Mouse (Mus musculus): ENCODE measurements around the gene Mtus2. TPM values are rescaled to one million over a fixed set of nuclear protein-coding genes. Genes with fewer than 3 reads are reported as not detected.

Mtus2 gene
- total and polyA plus RNA-seq, 2 experiments from 2014 or later = 35.4 to 45.7 TPM

GRCm38 (mm10) chr5:148012156-148012555, 55.0 kb downstream of the Mtus2 start:
- DNase-seq (no peak), ATAC-seq (no peak)
- no peak overlapping the region for H3K4me3 ChIP-seq (ENCODE audit: low read depth, low read length)
- no peaks in the 10 kb centered on the region for H3K27me3 ChIP-seq (ENCODE audit: insufficient read depth, low read length)
- no peak overlapping the region for H3K27ac ChIP-seq (ENCODE audit: low read depth, low read length)
- WGBS = 84% methylated on average over 5 of the region's 5 CpGs
- no peaks in the 10 kb centered on the region for H3K9me3 ChIP-seq (ENCODE audit: low read length)
- TF ChIP-seq CTCF (IDR thresholded peaks at IDR 0.05; ENCODE audit: low read depth) = no peak
- H3K4me2 ChIP-seq (ENCODE audit: low read depth) = no peak overlapping the region
- H3K4me1 ChIP-seq (ENCODE audit: insufficient read depth) = no peaks in the 10 kb centered on the region
- H3K9ac ChIP-seq = no peak overlapping the region
- no peaks in the 10 kb centered on the region for H3K36me3 ChIP-seq (ENCODE audit: insufficient read depth)

- DNase-seq (no peak), ATAC-seq (no peak)
- no peaks in the 10 kb centered on the region for H3K4me1 ChIP-seq (ENCODE audit: insufficient read depth)
- H3K9me3 ChIP-seq (ENCODE audit: low read length) = no peaks in the 10 kb centered on the region
- H3K4me3 ChIP-seq (ENCODE audit: low read depth, low read length) = no peak overlapping the region
- H3K36me3 ChIP-seq (ENCODE audit: insufficient read depth) = no peaks in the 10 kb centered on the region
- H3K27me3 ChIP-seq (ENCODE audit: insufficient read depth, low read length) = no peaks in the 10 kb centered on the region
- H3K9ac ChIP-seq = no peak overlapping the region
- no peak overlapping the region for H3K4me2 ChIP-seq (ENCODE audit: low read depth)
- no peak overlapping the region for H3K27ac ChIP-seq (ENCODE audit: low read depth, low read length)
- no peak for TF ChIP-seq CTCF (IDR thresholded peaks at IDR 0.05; ENCODE audit: low read depth)
- WGBS = 79% methylated on average over 6 of the region's 6 CpGs
These were observed 57.2 kb downstream of the Mtus2 start for GRCm38 (mm10) chr5:148014133-148014854.

- Histone ChIP-seq H3K9ac (no peak overlapping the region), H3K36me3 (ENCODE audit: insufficient read depth) (no peaks in the 10 kb centered on the region), H3K4me3 (ENCODE audit: low read depth, low read length) (no peak overlapping the region), H3K4me1 (ENCODE audit: insufficient read depth) (no peaks in the 10 kb centered on the region), H3K27me3 (ENCODE audit: insufficient read depth, low read length) (no peaks in the 10 kb centered on the region), H3K27ac (ENCODE audit: low read depth, low read length) (no peak overlapping the region), H3K9me3 (ENCODE audit: low read length) (no peaks in the 10 kb centered on the region), H3K4me2 (ENCODE audit: low read depth) (no peak overlapping the region)
- TF ChIP-seq CTCF (IDR thresholded peaks at IDR 0.05; ENCODE audit: low read depth) = no peak
- DNase-seq = no peak
- WGBS = 84% methylated on average over 8 of the region's 8 CpGs
- no peak for ATAC-seq
These were observed 58.3 kb downstream of the Mtus2 start for GRCm38 (mm10) chr5:148015383-148015782.

GRCm38 (mm10) chr5:148017371-148017770, 60.3 kb downstream of the Mtus2 start:
- Histone ChIP-seq H3K27me3 (ENCODE audit: insufficient read depth, low read length) (no peaks in the 10 kb centered on the region), H3K36me3 (ENCODE audit: insufficient read depth) (no peaks in the 10 kb centered on the region), H3K4me2 (ENCODE audit: low read depth) (no peak overlapping the region), H3K4me1 (ENCODE audit: insufficient read depth) (no peaks in the 10 kb centered on the region), H3K27ac (ENCODE audit: low read depth, low read length) (no peak overlapping the region), H3K9ac (no peak overlapping the region), H3K9me3 (ENCODE audit: low read length) (no peaks in the 10 kb centered on the region), H3K4me3 (ENCODE audit: low read depth, low read length) (no peak overlapping the region)
- no peak for DNase-seq
- TF ChIP-seq CTCF (IDR thresholded peaks at IDR 0.05; ENCODE audit: low read depth) = no peak
- 66% methylated on average over 11 of the region's 11 CpGs for WGBS
- no peak for ATAC-seq

- H3K36me3 ChIP-seq (ENCODE audit: insufficient read depth) = no peaks in the 10 kb centered on the region
- H3K4me2 ChIP-seq (ENCODE audit: low read depth) = no peak overlapping the region
- ATAC-seq (no peak), DNase-seq (no peak)
- 87% methylated on average over 4 of the region's 4 CpGs for WGBS
- H3K9ac ChIP-seq = no peak overlapping the region
- H3K27me3 ChIP-seq (ENCODE audit: insufficient read depth, low read length) = no peaks in the 10 kb centered on the region
- H3K4me3 ChIP-seq (ENCODE audit: low read depth, low read length) = no peak overlapping the region
- no peak for TF ChIP-seq CTCF (IDR thresholded peaks at IDR 0.05; ENCODE audit: low read depth)
- H3K9me3 ChIP-seq (ENCODE audit: low read length) = no peaks in the 10 kb centered on the region
- H3K4me1 ChIP-seq (ENCODE audit: insufficient read depth) = no peaks in the 10 kb centered on the region
- H3K27ac ChIP-seq (ENCODE audit: low read depth, low read length) = no peak overlapping the region
These were observed 65.7 kb downstream of the Mtus2 start for GRCm38 (mm10) chr5:148022784-148023183.

- peak; percentile 53 for TF ChIP-seq CTCF (IDR thresholded peaks at IDR 0.05; ENCODE audit: low read depth)
These were observed 69.6 kb downstream of the Mtus2 start for GRCm38 (mm10) chr5:148026401-148027349.

GRCm38 (mm10) chr5:148027985-148028384, 70.9 kb downstream of the Mtus2 start:
- Histone ChIP-seq H3K27ac (ENCODE audit: low read depth, low read length) (no peak overlapping the region), H3K36me3 (ENCODE audit: insufficient read depth) (no peaks in the 10 kb centered on the region), H3K4me1 (ENCODE audit: insufficient read depth) (no peaks in the 10 kb centered on the region), H3K4me3 (ENCODE audit: low read depth, low read length) (no peak overlapping the region), H3K9ac (no peak overlapping the region), H3K9me3 (ENCODE audit: low read length) (no peaks in the 10 kb centered on the region), H3K27me3 (ENCODE audit: insufficient read depth, low read length) (no peaks in the 10 kb centered on the region), H3K4me2 (ENCODE audit: low read depth) (no peak overlapping the region)
- no peak for TF ChIP-seq CTCF (IDR thresholded peaks at IDR 0.05; ENCODE audit: low read depth)
- no peak for DNase-seq
- WGBS = 71% methylated on average over 13 of the region's 13 CpGs
- ATAC-seq = no peak

More at GRCm38 (mm10) chr5:148026401-148027349, 69.6 kb downstream of the Mtus2 start:
- H3K36me3 ChIP-seq (ENCODE audit: insufficient read depth) = no peaks in the 10 kb centered on the region
- peak overlapping the region; percentile 23; the same call in 1 of the 2 replicates for H3K27ac ChIP-seq (ENCODE audit: low read depth, low read length)
- H3K9ac ChIP-seq = no peak overlapping the region
- H3K9me3 ChIP-seq (ENCODE audit: low read length) = no peaks in the 10 kb centered on the region
- no peak overlapping the region for H3K4me2 ChIP-seq (ENCODE audit: low read depth)
- ATAC-seq (peak; percentile 73), DNase-seq (peak; percentile 35)
- WGBS = 46% methylated on average over 26 of the region's 26 CpGs
- H3K4me1 ChIP-seq (ENCODE audit: insufficient read depth) = no peaks in the 10 kb centered on the region
- H3K27me3 ChIP-seq (ENCODE audit: insufficient read depth, low read length) = no peaks in the 10 kb centered on the region
- H3K4me3 ChIP-seq (ENCODE audit: low read depth, low read length) = no peak overlapping the region

All from forebrain, postnatal 0 days (tissue).